Mouse (Mus musculus) adrenal gland, adult 18-20 months (tissue): ENCODE measurements at regions not wholly inside any gene's neighbourhood (a gene's known extent, or its start where the extent isn't known, plus 50 kb on each side); places are given as distances from the start of the nearest gene placed in this dataset.

Source experiments
- DNase-seq, 2 experiments: peaks; one replicate each; pipeline ENCODE4 v3.0.0; 2021 to 2022; ENCODE audit warnings: low spot score in 2 of 2

DNA sequence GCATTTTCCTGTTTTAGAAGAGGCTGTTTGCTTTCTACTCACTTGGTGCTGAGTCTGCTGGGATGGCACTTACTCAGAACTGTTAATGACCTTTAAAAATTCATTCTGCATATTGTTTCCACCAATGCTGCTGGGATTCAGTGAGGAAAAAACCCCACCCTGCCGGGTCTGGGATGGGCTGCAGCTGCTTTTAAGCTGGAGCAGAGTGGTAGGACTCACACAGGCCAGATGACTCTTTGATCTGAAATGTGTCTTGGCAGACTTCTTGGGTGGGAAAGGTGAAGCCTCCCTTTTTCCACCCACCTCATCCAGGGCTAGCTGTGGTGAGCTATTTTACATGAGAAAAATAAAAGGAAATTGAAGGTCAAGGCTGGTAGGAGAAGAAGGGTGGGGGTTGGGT lies 56.4 kb upstream of the Ddhd1 start:
- DNase-seq, result no peak

DNA sequence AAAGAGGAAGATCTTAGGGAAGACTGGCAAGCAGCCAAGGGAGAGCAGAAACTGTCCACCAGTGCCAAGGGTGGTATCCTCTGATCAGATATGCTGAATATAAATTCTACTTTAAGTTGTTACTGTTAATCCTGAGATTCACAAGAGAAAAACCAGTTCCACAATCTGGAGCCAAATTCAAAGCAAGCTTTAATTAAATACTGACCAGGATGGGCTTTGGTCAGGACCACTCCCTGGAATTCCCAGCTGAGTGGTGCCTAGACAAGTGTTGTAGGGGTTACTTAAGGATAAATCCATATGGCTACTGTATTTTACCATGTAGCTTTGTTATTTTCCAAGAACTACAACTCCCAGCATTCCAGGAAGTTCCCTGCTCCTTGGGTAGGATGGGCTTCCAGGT lies 56.8 kb upstream of the Ddhd1 start:
- DNase-seq, result no peak

DNA sequence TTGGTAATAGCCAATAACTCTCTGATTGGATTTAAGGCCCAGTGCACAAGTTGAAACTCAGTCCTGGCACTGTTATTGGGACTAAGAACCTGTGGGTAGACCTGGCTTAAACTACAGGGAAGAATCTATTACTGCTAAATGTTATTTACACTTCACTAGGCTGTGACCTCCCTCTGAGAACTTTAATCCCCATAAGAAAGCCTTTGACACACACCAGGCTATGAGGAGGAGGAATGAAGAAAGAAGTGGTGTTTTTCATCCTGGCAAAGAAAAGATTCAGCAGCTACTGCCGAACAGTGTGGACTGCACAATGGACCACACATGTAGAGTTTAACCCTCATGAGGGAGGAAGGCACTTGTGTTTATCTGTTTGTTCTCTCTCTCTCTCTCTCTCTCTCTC lies 58.2 kb upstream of the Ddhd1 start:
- DNase-seq, result no peak

DNA sequence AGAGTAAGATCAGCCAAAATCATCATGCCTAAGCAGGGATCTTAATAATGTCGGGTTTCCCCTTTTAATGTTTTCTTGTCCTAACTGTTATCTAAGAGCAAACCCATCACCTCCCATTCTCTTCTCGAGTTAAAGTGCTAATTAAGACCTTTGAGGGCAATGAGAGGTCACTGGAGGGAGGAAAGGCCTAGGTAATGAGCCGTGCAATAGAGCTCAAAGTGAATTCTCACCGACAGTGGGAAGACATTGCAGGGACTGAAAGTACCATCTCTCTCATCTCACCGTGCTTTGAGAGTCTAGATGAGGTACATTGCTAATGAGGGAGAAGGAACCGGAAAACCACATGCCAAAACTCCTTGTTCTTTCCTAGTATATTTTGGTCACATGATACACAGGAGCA lies 64.9 kb upstream of the Ddhd1 start:
- no peak for DNase-seq

DNA sequence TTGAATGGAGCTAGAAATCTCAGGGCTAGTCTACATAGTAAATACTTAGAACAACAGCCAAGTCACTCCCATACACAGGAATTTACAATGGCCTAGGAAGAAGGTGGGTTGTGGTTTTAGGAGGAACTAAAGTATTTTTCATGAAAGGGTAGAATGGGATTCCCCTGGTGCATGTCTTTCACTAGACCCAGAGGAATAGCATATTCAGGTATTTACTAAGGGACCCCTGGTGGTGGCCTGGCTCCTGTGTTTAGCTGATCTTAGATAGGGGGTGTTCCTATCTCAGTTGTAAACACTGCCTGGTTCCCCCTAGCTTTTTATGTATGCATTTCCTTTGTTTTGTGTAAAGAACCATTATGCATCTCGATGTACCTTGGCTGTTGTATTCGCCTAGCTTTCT lies 66.4 kb upstream of the Ddhd1 start:
- no peak for DNase-seq

DNA sequence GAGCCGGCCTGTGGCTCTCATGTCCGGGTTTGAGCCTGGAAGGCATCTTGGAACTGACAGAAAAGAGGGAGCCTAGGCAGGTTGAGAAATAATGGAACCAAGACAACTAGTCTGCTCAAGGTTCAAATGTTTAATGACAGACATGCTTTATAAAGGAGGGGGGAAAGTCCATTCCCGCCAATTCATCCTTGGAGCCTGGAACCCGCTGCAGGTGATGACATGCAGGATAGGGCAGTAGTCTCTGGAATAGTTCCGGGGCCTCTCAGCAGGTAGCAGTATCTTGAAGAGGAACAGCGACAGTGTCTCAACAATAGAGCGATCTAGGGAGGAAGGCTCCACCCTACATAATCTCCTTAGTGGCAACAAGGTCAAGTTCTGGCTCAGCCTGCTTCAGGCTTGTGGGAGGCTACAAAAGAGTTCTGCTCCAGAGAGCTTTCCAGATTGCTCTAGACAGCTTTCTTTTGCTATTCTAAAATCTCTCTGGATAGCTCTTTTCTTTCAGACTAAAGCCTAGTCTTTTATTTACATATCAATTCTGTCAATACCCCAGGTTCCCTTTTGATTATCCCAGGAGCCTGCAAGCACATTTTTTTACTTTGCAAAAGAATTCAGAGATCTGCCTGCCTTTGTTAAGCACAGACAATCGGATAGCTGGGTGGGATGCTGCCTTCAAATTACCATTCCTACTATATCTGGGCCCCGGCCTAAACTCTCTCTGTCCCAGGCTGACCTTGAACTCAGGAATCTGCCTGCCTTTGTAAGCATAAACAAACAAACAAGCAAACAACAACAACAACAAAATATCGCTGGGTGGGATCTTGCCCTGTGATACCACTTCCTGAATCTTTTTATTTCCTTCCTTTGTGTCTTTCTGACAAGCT lies 76.8 kb upstream of the Ddhd1 start:
- no peak for DNase-seq

DNA sequence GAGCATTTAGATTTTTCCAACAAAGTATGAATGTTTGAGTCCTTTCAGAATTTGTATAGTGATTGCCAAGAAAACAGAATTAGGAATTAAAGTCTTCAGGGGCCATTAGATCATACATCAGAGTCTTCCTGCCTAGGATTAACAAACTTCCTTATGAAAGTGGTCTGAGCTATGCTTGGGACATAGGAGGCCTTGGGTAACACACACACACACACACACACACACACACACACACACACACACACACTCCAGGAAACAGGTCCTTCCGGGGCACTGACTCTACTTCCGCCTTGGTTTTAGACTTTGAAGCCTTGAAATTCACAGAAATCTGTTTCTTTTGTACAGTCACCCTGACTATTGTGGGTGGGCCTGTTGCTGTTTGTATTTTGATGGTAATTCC lies 80.0 kb upstream of the Ddhd1 start:
- DNase-seq, result no peak

DNA sequence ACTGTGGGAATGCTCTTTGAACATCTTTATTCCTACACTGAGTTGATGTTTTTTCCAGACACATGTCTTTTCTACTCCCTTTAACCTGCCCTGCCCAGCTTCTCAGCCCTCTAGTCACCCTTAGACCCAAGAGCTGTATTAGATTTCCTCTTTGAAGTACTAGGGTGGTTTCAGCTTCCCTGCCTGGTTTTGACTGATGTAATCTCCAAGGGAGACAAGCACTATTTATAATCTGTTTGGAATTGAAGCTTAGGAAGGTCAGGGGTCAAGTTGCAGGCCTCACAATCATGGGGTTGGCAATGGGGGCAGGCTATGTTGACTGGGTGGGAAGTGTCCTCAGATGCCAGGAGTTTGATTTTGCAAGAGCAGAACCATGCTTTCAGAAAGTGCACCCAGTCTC lies 81.7 kb upstream of the Ddhd1 start:
- DNase-seq, result no peak

DNA sequence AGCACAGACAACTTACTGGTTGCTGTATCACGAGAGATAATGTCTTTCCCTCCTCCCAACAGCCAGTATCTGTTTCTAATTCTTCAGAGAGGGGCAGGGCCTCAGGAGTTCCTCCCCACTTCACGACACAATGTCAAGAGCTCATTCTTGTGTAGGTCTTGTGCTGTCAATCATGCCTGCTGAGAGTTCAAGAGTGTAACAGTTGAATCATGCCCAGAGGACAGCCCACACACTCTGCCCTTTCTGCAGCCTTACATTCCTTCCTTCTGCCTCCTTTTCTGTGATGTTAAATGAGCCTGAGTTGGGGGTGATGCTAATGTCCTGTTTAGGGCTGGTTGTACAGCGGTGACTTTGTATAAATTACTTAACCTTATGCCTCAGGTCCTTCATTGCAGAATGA lies 82.7 kb upstream of the Ddhd1 start:
- no peak for DNase-seq

DNA sequence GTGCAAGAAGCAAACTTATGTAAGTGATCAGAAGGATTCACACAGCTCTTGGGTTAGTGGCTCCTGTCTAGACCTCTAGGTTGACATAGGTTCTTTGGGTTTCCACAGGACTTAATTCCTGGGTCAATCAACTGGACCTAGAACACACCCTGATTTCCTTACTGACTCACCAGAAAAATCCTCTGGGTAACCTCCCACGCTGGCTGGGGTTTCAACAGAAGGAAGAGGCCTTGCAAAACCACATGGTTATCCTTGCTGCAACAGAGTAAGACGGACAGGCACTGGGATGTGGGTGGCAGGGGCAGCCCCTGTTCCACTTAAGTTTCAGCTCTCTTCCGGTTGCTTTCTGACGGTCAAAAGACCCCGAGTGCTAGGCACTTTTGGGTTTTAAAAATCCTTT lies 88.2 kb upstream of the Ddhd1 start:
- DNase-seq, result no peak

DNA sequence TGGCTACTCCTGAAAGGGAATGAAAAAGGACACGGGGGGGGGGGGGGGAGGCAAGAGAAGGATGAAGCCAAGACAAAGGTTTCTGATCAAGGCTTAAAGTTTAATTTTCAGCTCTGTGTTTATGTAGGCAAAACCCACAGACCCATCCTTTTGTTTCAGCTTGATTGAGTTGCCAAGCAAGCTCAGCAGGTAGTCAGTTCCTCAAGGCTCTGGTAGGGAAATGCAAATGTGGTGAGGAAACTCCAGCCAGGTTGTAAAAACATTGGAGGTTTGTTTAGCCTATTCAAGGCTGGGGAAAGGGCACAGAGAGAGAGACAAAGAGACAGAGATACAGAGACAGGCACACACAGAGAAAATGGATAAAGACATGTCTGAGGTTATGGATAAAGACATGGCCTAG lies 99.4 kb upstream of the Ddhd1 start:
- DNase-seq, result no peak

DNA sequence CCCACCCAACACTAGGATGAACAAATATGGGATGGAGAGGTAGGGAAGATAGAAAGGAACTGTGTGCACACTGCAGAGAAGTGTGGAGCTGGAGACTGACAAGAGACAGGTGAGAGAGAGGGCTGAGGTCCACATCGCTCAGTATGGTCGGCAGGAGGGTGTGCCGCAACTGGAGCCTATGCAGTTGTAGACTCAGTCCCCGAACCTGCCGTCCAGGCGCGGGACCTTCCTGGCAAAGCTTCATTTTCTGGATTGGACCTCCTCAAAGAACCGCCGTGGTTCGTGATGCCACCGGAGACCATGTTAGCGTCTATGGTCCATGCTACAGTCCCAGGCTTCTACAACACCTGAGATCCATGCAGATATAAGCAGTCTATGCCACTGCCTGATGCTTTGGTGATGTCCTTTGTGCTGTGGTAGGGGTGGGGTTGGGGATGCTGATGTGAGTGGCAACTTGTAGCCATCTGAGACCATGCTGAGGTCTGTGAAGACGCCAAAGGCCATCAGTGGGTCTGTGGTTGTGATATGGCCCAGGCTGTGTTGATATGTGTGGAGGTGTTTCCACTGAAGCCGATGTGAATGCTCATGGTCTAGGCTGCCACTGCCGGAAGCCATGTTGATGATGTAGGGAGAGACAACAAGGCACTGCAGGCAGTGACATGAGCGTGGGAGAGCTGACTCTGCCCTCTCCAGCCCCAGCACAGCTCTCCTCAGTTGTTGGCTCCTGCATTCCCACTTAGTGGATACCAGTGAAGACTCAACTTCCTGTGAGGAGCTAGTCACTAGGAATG lies 103.1 kb upstream of the Ddhd1 start:
- DNase-seq, result no peak

DNA sequence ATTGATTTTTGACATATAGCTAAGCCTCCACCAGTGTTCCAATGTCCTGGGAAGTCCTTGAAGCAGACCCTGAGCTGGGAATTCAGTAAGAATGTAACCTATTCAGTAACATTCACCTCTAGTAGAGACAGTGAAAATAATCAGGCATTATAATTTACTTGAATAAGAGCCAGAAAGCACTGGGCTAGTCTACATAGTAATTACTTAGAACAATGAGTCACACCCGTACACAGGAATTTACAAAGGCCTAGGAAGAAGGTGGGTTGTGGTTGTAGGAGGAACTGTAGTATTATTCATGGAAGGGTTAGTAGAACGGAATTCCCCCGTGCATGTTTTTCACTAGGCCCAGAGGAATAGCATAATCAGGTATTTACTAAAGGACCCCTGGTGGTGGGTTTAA lies 106.3 kb upstream of the Ddhd1 start:
- no peak for DNase-seq

DNA sequence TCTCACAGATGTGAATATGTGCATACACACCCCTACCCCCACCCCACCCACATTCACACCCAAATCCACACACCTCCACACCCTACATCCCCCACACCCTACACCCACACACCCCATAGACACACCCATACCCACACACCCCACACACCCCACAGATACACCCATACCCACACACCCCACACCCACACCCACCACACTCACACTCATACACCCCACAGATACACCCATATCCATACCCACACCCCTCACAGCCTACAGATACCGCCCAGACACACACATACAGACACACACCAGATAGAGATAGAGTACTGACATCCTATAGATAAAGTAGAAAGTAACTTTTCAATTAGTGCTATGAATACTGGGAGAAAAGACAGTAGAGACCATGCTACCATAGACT lies 108.6 kb upstream of the Ddhd1 start:
- no peak for DNase-seq

DNA sequence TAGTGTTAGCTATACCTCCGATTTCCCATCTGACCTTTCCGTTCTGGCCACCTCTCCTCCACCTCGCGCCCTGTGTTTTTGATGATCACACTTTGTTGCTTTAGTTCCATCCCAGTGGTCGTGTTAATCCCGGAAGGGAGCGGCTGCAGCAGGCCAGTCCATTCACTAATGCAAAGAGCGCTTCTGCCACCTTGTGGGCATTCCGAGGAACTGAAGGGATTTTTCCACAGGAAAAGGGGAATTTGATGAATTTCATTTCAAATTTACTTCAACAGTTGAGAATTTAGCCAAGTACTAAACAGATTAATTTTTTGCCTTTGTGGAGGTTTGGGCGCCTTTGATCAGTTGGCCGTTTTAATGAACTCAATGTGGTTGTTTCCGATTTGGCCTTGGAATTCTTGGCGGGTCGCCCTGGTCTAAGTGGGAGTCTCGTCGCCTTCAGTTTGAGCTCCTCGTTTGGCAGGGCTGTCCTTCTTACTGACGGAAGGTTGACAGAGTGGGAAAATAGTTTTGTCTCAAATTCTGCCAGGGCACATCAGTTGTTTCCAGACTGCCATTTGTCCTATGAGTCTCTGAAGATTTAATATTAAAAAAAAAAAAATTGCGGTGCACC lies 114.8 kb upstream of the Ddhd1 start:
- DNase-seq, result peak; percentile 42 to 51

DNA sequence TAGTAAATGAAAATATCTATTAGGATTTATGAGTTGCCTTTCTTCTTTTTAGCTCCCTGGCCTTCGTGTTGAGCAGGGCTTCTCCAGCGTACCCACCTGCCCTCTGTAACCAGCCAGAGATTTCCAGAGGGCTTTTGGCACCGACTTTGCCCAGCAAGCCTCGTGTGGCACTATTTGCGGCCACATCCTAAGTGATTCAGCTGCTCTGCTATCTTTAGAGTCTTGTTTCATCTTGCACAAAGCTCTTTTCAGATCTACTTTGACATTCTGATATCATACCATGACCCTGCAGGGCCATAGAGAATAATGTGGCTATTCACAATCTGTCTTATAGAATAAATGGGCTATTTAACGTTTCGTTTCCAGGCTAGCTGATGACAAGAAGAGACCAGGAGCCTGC lies 115.4 kb upstream of the Ddhd1 start:
- DNase-seq, result no peak

DNA sequence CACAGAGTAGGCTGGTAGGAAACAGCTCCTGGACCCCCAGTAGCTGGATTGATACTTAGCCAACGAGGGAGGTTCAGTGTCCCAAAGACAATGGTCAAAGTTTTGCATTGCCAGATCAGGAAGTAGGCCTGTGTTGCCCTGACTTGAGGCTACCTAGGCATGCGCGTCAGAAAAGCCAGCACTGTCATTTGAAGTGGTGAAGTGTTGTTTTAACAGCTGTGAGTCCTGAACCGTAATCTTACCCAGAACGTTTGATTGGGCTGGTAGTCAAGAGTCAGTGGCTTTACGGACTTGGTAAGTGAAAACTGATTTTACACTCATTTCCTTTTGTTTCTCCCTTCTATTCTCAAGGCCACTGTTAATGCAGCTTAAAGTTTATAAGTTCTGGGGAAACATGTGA lies 123.9 kb upstream of the Ddhd1 start:
- DNase-seq, result no peak

DNA sequence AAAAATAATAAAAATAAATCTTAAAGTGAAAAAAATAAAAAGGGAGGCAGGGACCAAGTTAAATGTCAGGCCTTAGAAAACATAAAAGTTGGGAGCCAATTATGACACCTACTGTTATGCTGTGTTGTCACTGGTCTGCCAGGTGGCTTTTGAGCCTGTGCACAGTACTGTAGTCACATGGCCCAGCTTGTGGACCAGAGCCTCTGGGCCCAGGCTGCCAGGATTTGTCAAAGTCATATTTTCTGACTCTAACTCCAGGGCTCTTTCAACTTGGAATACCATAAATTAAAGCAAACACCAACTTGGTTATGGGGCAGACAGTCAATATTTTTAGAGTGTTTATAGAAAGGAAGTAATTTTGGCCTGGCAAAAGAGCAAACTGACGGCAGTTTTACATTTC lies 137.0 kb upstream of the Ddhd1 start:
- DNase-seq, result no peak

DNA sequence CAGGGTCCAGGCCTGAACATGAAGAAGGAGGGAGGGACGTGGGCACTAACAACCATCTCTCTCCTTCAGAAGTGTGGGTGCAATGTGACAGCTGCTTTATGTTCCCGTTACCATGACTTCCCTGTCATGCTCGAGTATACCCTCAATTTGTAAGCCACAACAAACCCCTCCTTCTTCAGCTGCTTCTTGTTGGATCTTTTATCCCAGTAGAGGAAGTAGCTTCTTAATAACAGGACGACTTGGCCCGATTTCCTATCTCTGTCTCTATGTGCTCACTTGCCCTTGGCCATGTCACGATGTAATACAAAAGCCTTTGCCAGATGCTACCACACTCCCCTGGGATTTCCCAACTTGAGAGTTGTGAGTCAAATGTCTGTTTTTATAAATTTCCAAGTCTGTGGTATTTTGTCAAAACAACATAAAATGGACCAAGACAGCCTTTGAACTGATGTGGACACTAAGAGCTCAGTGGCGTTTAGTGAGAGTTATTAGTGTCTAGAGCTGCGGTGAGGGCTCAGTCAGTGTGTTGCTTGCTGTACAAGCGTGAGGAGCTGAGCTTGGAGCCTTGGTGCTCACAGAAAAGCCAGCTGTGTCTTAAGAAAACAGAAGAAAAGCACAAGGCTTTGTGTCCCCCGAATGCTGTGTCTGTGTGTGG lies 138.8 kb upstream of the Ddhd1 start:
- peak in 1 of 2 experiments; percentile 17 for DNase-seq

DNA sequence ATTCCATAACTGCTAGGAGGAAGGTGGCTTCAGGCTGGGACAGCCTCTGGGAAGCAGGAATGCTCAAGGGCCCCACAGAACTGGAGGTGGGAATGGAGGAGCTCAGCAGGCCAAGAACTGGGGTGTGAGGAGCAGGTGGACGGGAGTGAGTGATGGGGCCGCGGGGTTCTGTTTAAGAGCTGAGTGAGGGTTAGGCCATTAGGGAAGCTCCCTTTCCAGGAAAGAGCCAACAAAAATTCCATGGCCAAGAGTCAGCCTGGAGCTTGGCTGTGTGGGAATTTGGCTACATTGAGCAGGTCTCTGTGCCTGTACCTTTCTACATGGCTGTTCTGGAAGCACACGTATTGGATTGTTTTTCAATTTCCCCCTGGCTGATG lies 139.4 kb upstream of the Ddhd1 start:
- no peak for DNase-seq

DNA sequence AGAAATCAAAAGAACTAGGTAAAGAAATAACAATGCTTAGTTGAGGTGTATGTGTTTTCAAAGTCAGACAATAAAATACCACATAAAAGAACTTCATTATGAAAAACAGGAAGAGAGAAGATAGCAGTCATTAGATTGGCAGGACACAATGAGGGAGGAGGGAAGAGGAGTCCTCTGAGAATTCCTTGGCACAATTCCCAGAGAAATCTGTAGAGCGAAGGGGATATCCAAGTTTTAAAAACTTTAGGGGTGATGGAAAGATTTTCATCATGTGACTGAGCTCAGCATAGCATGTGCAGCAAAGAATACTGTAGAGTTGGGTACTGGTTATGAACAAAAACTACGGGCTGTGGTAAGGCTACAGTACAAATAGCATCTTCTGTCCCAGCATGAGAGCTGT lies 141.3 kb upstream of the Ddhd1 start:
- no peak for DNase-seq

DNA sequence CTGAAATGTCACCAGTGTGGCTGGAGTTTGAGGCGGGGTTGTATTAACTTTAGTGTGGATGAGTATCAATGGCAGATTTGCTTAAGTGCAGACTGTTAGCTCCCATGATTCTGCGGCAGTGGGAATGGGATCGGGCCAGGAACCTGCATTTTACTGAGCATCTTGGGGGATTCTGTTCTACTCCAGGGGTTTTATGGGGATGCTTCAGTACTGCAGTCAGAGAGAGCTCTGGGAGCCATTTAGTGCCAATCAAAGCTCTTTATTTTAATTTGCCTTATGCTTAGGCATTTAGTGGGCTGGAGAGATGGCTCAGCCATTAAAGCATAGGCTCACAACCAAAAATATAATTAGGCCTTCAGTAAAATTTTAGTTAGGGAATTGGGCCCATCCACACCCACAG lies 148.0 kb upstream of the Ddhd1 start:
- DNase-seq, result no peak
